Mouse (Mus musculus): ENCODE measurements around the gene S100pbp. TPM values are rescaled to one million over a fixed set of nuclear protein-coding genes. Genes with fewer than 3 reads are reported as not detected.

S100pbp gene
- total RNA-seq, 2 experiments from 2014 or later: 32.3 to 37.9 TPM

GRCm38 (mm10) chr4:129107348-129107899 is 82.1 kb downstream of the S100pbp start:
- DNase-seq (ENCODE audit: low spot score in 2 of 2): no peak

DNA sequence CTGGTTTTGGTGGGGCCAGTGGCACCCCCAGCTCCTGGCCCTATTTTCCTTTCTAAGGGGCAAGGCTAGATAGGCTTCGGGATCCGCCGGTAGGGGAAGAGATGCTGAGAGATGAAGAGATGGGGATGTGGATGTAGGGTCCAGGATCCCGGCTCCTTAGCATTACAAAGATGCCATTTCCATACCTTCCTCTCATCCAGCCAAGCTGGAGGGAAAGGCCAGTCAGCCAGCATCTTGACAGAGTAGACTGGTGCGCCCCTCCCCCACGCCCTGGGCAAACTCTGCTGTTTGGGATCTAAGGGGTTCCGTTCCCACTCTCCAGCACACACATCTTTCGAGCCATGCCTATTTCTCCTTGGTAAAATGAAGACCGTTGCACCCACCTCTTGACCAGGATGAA is 83.5 kb downstream of the S100pbp start:
- DNase-seq (ENCODE audit: low spot score in 2 of 2): no peak

GRCm38 (mm10) chr4:129105356-129105755 is 84.2 kb downstream of the S100pbp start, which contains the start of gene Tmem54:
Tmem54 (plus strand) TSS chr4:129105548.
- DNase-seq (ENCODE audit: low spot score in 2 of 2): no peak

DNA sequence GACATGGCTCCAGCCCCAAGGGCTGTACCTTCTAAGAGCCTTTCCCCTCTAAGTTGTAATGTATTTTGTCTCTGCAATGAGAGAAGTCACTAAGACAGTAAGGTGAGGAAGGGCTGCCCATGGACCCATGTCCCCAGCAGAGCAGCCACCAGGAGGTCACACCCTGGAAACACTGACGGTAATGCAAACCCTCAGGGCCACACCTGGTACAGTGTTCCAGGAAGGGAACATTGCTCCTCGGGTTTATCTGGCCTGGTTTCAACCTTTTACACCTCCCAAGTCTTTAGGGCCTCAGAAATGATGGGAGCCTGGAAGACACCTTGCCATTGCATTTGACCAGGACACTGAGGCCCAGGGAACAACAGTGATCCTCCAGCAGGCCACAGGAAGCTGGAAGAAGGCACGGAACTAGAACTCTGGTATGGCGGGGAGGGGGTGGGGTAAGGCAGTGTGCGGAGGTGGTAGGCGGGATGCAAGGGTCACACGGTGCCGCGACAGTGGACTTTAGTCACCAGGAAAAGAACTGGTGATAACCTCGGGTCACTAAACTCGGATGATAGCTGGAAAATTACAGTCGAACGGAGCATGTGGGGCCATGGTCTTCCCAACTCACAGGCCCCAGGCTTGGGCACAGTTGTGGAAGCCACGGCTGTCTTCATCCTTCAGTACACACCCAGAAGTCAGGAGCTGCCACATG is 87.2 kb downstream of the S100pbp start:
- DNase-seq (ENCODE audit: low spot score in 2 of 2): no peak

Other genes starting within 250 kb of the S100pbp start
- 10 to 100 TPM; 31.1 to 33.6 TPM for gene Azin2, start 227.3 kb downstream of the S100pbp start, total RNA-seq (2021)
- 10 to 100 TPM; 26.1 to 28.8 TPM for gene Ak2, start 197.8 kb downstream of the S100pbp start, total RNA-seq (2021)
- gene Rnf19b, start 131.5 kb downstream of the S100pbp start, total RNA-seq (2021): 10 to 100 TPM; 51.9 to 54.0 TPM
- not detected for gene Tmem54, start 84.2 kb downstream of the S100pbp start, total RNA-seq (2021)
- 1,000 to 10,000 TPM; 1,833 to 1,912 TPM for gene Hpca, start 67.7 kb downstream of the S100pbp start, total RNA-seq (2021)
- 10 to 100 TPM; 70.9 to 75.6 TPM for gene Fndc5, start 52.7 kb downstream of the S100pbp start, total RNA-seq (2021)
- gene Yars, start within 50 bp of the S100pbp start, total RNA-seq (2021): 100 to 1,000 TPM in 1 of 2 experiments, 10 to 100 TPM in 1; 96.1 to 101 TPM
- gene C77080, start 71.7 kb upstream of the S100pbp start, total RNA-seq (2021): 10 to 100 TPM; 10.7 to 11.7 TPM
- gene Sync, start 97.9 kb upstream of the S100pbp start, total RNA-seq (2021): 1 to 10 TPM; 1.2 TPM
- gene Rbbp4, start 145.6 kb upstream of the S100pbp start, total RNA-seq (2021): 100 to 1,000 TPM; 130 to 131 TPM
- gene Zbtb8os, start 146.0 kb upstream of the S100pbp start, total RNA-seq (2021): 10 to 100 TPM; 23.7 to 26.3 TPM
- gene Zbtb8a, start 188.4 kb upstream of the S100pbp start, total RNA-seq (2021): 1 to 10 TPM; 6.1 to 6.3 TPM